Mouse (Mus musculus) C2C12 (cell line): Measurements from ENCODE around the gene Ccdc82. TPM values are rescaled to one million over a fixed set of nuclear protein-coding genes. Genes with fewer than 3 reads are reported as not detected.

ENCODE experiments used
- H3K27me3 ChIP-seq: one replicate; pipeline ENCODE4 v1.6.1; 2011; ENCODE audit not compliant: control insufficient read depth, insufficient read depth, insufficient read length
- H3K36me3 ChIP-seq: one replicate; pipeline ENCODE4 v1.6.1; 2011; ENCODE audit not compliant: control insufficient read depth, insufficient read depth
- H3K4me3 ChIP-seq: one replicate; pipeline ENCODE4 v1.5.1; 2011; ENCODE audit warnings: mild to moderate bottlenecking, control low read depth; ENCODE audit not compliant: poor library complexity, insufficient read depth, severe bottlenecking
- H3K79me2 ChIP-seq: one replicate; pipeline ENCODE4 v1.6.1; 2011; ENCODE audit not compliant: control insufficient read depth, insufficient read depth
- H3K79me3 ChIP-seq: one replicate; pipeline ENCODE4 v1.6.1; 2011; ENCODE audit warnings: low read depth, control low read depth
- H3ac ChIP-seq: one replicate; pipeline ENCODE3; 2011; ENCODE audit warnings: low read depth; ENCODE audit not compliant: control insufficient read depth, insufficient read length
- CEBPB ChIP-seq: IDR thresholded peaks from one replicate; pipeline ENCODE4 v1.6.1; 2011; ENCODE audit warnings: low read depth, mild to moderate bottlenecking, control low read depth, moderate library complexity
- CTCF ChIP-seq: IDR thresholded peaks from one replicate; pipeline ENCODE4 v1.5.1; 2011; ENCODE audit not compliant: control insufficient read depth, insufficient read depth, insufficient read length
- FOSL1 ChIP-seq: IDR thresholded peaks from one replicate; pipeline ENCODE4 v1.8.0; 2011; ENCODE audit warnings: mild to moderate bottlenecking, low read length; ENCODE audit not compliant: poor library complexity, insufficient read depth, severe bottlenecking
- MAX ChIP-seq: IDR thresholded peaks from one replicate; pipeline ENCODE4 v1.6.1; 2011; ENCODE audit warnings: mild to moderate bottlenecking, control low read depth
- MYOD1 ChIP-seq: IDR thresholded peaks from one replicate; pipeline ENCODE4 v1.6.1; 2011; ENCODE audit warnings: low read depth; ENCODE audit not compliant: control insufficient read depth, insufficient read length
- MYOG ChIP-seq: IDR thresholded peaks from one replicate; pipeline ENCODE4 v1.6.1; 2011; ENCODE audit not compliant: control insufficient read depth, insufficient read length; ENCODE audit errors: extremely low read depth
- USF1 ChIP-seq: IDR thresholded peaks from one replicate; pipeline ENCODE4 v1.6.1; 2011; ENCODE audit warnings: low read depth, mild to moderate bottlenecking, control low read depth, moderate library complexity
- polyA plus RNA-seq: library from polyadenylated mRNA; unstranded; fragments of >200 nt; fragmentation: generic; extraction: Trizol; gene quantifications from one replicate; pipeline ENCODE4 v1.2.1, GENCODE M21; 2012; ENCODE audit warnings: missing spikeins

Ccdc82 gene
- polyA plus RNA-seq, 1 experiment: 1.8 TPM

DNA sequence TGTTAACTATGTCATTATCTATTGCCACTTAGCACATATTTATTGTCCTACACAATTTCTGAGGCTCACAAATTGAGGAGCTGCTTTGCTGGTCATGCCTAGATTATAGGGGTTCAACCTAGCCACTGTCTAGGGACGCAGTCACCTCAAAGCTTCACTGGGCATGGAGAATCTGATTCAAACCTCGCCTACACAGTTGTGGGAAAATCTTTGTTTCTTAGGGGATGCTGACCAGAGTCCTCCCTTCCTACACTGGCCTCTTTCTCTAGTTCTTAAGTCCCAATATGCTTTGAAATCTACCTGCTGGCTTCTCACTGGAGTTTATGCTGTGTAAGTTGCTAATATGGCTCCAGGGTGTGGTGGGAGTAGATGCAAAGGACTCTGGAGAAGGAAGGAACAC lies 72.8 kb downstream of the Ccdc82 start:
- TF ChIP-seq USF1: no peak
- no peak for TF ChIP-seq MYOG
- no peak for TF ChIP-seq CTCF
- no peak for TF ChIP-seq MAX
- no peak for TF ChIP-seq MYOD1
- no peak for TF ChIP-seq CEBPB
- TF ChIP-seq FOSL1: no peak

DNA sequence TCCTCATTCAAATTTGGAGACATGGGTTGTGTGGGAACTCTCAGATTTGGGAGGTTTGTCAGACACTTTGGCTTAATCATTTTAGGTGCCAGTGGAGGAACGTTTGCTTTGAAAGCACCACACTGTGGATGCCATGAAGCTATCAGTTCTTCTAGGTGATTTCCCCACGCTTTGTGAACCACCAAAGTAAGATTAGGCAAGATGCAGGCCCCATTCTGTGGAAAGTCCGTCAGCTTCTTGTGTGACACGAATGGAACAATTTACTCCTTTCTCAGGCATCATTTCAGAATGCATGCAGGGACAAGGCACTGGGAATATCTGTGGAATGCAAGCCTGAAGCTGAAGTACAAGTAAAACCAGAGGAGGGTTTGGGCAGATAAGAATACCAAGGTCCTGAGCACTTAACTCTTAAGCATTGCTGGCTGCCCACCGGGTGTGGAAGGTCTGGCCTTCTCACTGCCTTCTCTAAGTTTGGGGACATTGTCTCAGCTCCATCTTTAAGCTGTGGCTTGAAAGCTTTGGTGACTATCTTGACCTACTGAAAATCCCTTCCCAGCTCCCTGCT lies 74.1 kb downstream of the Ccdc82 start:
- TF ChIP-seq MAX (no peak), CEBPB (no peak), FOSL1 (no peak), USF1 (no peak), MYOD1 (no peak), CTCF (no peak)
- Histone ChIP-seq H3K4me3 (no peak overlapping the region), H3K79me2 (no peaks in the 10 kb centered on the region), H3K79me3 (no peaks in the 10 kb centered on the region), H3K27me3 (no peaks in the 10 kb centered on the region), H3K36me3 (no peaks in the 10 kb centered on the region), H3ac (no peak overlapping the region)

More for the DNA sequence above, 72.8 kb downstream of the Ccdc82 start:
- H3K4me3 ChIP-seq: no peak overlapping the region
- H3K79me2 ChIP-seq: no peaks in the 10 kb centered on the region
- H3ac ChIP-seq: no peak overlapping the region
- no peaks in the 10 kb centered on the region for H3K79me3 ChIP-seq
- no peaks in the 10 kb centered on the region for H3K36me3 ChIP-seq
- no peaks in the 10 kb centered on the region for H3K27me3 ChIP-seq

GRCm38 (mm10) chr9:13323074-13323473 lies 76.3 kb downstream of the Ccdc82 start:
- H3K79me2 ChIP-seq: no peaks in the 10 kb centered on the region
- H3K4me3 ChIP-seq: no peak overlapping the region
- no peaks in the 10 kb centered on the region for H3K79me3 ChIP-seq
- no peaks in the 10 kb centered on the region for H3K36me3 ChIP-seq
- no peak overlapping the region for H3ac ChIP-seq
- TF ChIP-seq MYOD1: peak; percentile 26
- no peak for TF ChIP-seq MYOG
- no peak for TF ChIP-seq CTCF
- TF ChIP-seq FOSL1: no peak
- no peak for TF ChIP-seq CEBPB
- no peaks in the 10 kb centered on the region for H3K27me3 ChIP-seq

- no peaks in the 10 kb centered on the region for H3K36me3 ChIP-seq
- TF ChIP-seq MYOD1 (no peak), CEBPB (no peak), CTCF (no peak), USF1 (no peak), MAX (no peak), MYOG (no peak), FOSL1 (no peak)
- H3K79me2 ChIP-seq: no peaks in the 10 kb centered on the region
Measured at GRCm38 (mm10) chr9:13323612-13324011, 76.9 kb downstream of the Ccdc82 start.

More at GRCm38 (mm10) chr9:13323612-13324011, 76.9 kb downstream of the Ccdc82 start:
- Histone ChIP-seq H3K27me3 (no peaks in the 10 kb centered on the region), H3K79me3 (no peaks in the 10 kb centered on the region), H3ac (no peak overlapping the region), H3K4me3 (no peak overlapping the region)

Other genes with a start within 250 kb of the Ccdc82 start
- 1.0 TPM for gene Jrkl, start 1.1 kb upstream of the Ccdc82 start, polyA plus RNA-seq
- 1.5 TPM for gene Maml2, start 51.0 kb downstream of the Ccdc82 start, polyA plus RNA-seq
- gene Gm17571, start 199.8 kb downstream of the Ccdc82 start, polyA plus RNA-seq: not detected